Mouse (Mus musculus): ENCODE measurements around the gene Galnt18.

DNA sequence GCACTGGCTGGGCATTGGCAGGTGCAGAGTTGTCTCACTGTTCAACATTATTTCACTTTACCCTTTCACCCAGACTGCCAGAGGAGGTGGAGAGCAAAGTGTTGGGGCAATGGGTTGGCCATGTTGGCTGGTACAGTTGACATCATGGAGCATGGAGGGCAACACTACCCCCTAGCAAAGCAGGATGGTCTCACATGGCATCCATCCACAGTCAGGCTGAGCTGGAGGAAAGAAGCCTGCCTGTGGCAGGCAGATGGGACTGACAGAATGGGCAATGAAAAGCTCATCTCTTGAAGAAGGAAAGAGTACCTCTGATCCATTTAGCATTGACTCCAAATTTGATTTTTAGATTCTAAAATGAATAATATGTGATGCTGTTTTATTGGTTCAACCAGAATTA, 125.3 kb downstream of the Galnt18 start:
- TF ChIP-seq CTCF (IDR thresholded peaks at IDR 0.05; ENCODE audit: low read depth) = no peak
- TF ChIP-seq EP300 (IDR thresholded peaks at IDR 0.05; ENCODE audit: low read depth) = no peak

Measured in liver, embryonic 14.5 days (tissue).